ENCODE assay signal across 24 mouse cellular contexts in genomic region chr1:167385636-167386035, GRCm38 (mm10). TPM values are rescaled to one million over a fixed set of nuclear protein-coding genes. Genes with fewer than 3 reads are reported as not detected.
DNase-seq lines count a peak whose midpoint lies in the region; ATAC-seq and TF ChIP-seq lines count a peak whose summit lies in the region.
"Had no signal": no experiment of that assay in that cellular context is flagged by ENCODE, and none has a peak within 500 bp of the region (broad histone marks: within the 10 kb centered on the region; RNA-seq: fewer than 3 reads in every experiment).

No protein-coding gene starts in this region.

- no peaks in the 10 kb centered on the region for H3K27me3 ChIP-seq in liver, embryonic 11.5 days (replicated peaks; ENCODE audit: control insufficient read depth, insufficient read depth, low read length)
- H3K27me3 ChIP-seq: forebrain, embryonic 13.5 days; lung, embryonic 15.5 days; Patski had no signal

- H3K9ac ChIP-seq in liver, embryonic 11.5 days (ENCODE audit: low read depth, low read length) = peak overlapping the region; percentile 3; the same call in 1 of the 2 replicates
- H3K9ac ChIP-seq: forebrain, embryonic 13.5 days; limb, embryonic 12.5 days; lung, embryonic 15.5 days; neural tube, embryonic 12.5 days had no signal

- H3K4me2 ChIP-seq in liver, embryonic 11.5 days = peak overlapping the region; percentile 11
- H3K4me2 ChIP-seq: forebrain, embryonic 13.5 days; limb, embryonic 12.5 days; lung, embryonic 15.5 days; neural tube, embryonic 12.5 days had no signal

- intact Hi-C loops in gastrocnemius, adult 2 months (cut with DNase I) = no loop called here

- no peak for ATAC-seq in liver, embryonic 11.5 days (replicated peaks; ENCODE audit: low FRiP score)
- ATAC-seq in activated CD4-positive, CD25-positive, alpha-beta regulatory T cell, adult 4 months = no peak
- ATAC-seq: CD4-positive, CD25-positive, alpha-beta regulatory T cell, adult 4 months; forebrain, embryonic 13.5 days; hindbrain, embryonic 16.5 days; Patski had no signal

- H3K36me3 ChIP-seq in liver, embryonic 11.5 days (ENCODE audit: control insufficient read depth, insufficient read depth, low read length) = no peaks in the 10 kb centered on the region
- H3K36me3 ChIP-seq: limb, embryonic 12.5 days; lung, embryonic 15.5 days; neural tube, embryonic 12.5 days had no signal

- H3K4me3 ChIP-seq in gastrocnemius, adult 2 months = no peak overlapping the region
- H3K4me3 ChIP-seq in liver, embryonic 11.5 days (ENCODE audit: low read depth, low read length) = no peak overlapping the region
- H3K4me3 ChIP-seq: forebrain, embryonic 13.5 days; limb, embryonic 12.5 days; lung, embryonic 15.5 days; neural tube, embryonic 12.5 days had no signal

- H3K9me3 ChIP-seq in liver, embryonic 11.5 days (ENCODE audit: control insufficient read depth, low read length) = no peaks in the 10 kb centered on the region
- H3K9me3 ChIP-seq: forebrain, embryonic 13.5 days; limb, embryonic 12.5 days; lung, embryonic 15.5 days; neural tube, embryonic 12.5 days had no signal

- H3K27ac ChIP-seq in gastrocnemius, adult 2 months = peak overlapping the region; percentile 74
- H3K27ac ChIP-seq in liver, embryonic 11.5 days (ENCODE audit: low read depth, low read length) = peak overlapping the region; percentile 94
- H3K27ac ChIP-seq: forebrain, embryonic 13.5 days; limb, embryonic 12.5 days; lung, embryonic 15.5 days; neural tube, embryonic 12.5 days had no signal

- H3K4me1 ChIP-seq in liver, embryonic 11.5 days (replicated peaks; ENCODE audit: control insufficient read depth, insufficient read depth, low read length) = peaks cover 57% of the 10 kb centered on the region
- H3K4me1 ChIP-seq: limb, embryonic 12.5 days; lung, embryonic 15.5 days had no signal

- WGBS in liver, embryonic 11.5 days = 69% methylated on average over 5 of the region's 5 CpGs

- DNase-seq in gastrocnemius, adult 2 months = no peak
- no peak for DNase-seq in gastrocnemius, postnatal 4 days (ENCODE audit: low spot score in 2 of 2)
- peak; percentile 3 for DNase-seq in kidney, adult 9 months
- DNase-seq in kidney, postnatal 36 days = no peak
- DNase-seq in liver, embryonic 11.5 days (ENCODE audit: low spot score) = no peak
- DNase-seq in retina, postnatal 1 day = peak; percentile 19
- no peak for DNase-seq in adrenal gland, adult (ENCODE audit: inconsistent age in 2 of 2, low spot score in 1 of 2)
- DNase-seq: adrenal gland, postnatal 36 days; cerebellum, adult 18-20 months; cerebellum, postnatal 36 days; gastrocnemius, postnatal 10 days; kidney, adult 2 months; kidney, postnatal 14 days; layer of hippocampus, adult 9-11 months; lung, postnatal 4 days; right cerebral cortex, postnatal 25 days had no signal

- TF ChIP-seq CTCF in gastrocnemius, adult 2 months (IDR thresholded peaks at IDR 0.05) = no peak

RNA-seq across cellular contexts. Expression of gene Mgst3, which starts 8.0 kb away (rescaled TPM):
- 100 to 1,000 TPM; 147 to 151 TPM for total RNA-seq in gastrocnemius, adult 2 months (2021)
- 10 to 100 TPM; 29.3 to 31.7 TPM for total RNA-seq in gastrocnemius, postnatal 4 days (2021)
- 242 and 253 TPM in 2 replicates for polyA plus RNA-seq in liver, embryonic 11.5 days (2014; fragmentation: Nextera tagmentation; extraction: Ambion mirVana)
- polyA plus RNA-seq in activated CD4-positive, CD25-positive, alpha-beta regulatory T cell, adult 4 months (2017; shearing (Covaris generic)) = 1 to 10 TPM; 1.5 to 2.6 TPM

RNA-seq across cellular contexts. Expression of gene Aldh9a1, which starts 35.8 kb away (rescaled TPM):
- total RNA-seq in gastrocnemius, adult 2 months (2021) = 1 to 10 TPM; 4.1 to 5.8 TPM
- 10 to 100 TPM; 11.0 to 16.8 TPM for total RNA-seq in gastrocnemius, postnatal 4 days (2021)
- polyA plus RNA-seq in liver, embryonic 11.5 days (2014; fragmentation: Nextera tagmentation; extraction: Ambion mirVana) = 112 and 129 TPM in 2 replicates
- 10 to 100 TPM; 44.8 to 45.7 TPM for polyA plus RNA-seq in activated CD4-positive, CD25-positive, alpha-beta regulatory T cell, adult 4 months (2017; shearing (Covaris generic))

Comparison
In these comparisons a context has a peak if more than half of its experiments do, and no peak if none do; other contexts are left out.
1. DNase-seq: peak in kidney, adult 9 months (single experiment) and retina, postnatal 1 day (single experiment); none in gastrocnemius, adult 2 months (single experiment), gastrocnemius, postnatal 4 days (0 of 2), kidney, postnatal 36 days (0 of 2), liver, embryonic 11.5 days (single experiment) and adrenal gland, adult (0 of 2).
2. RNA of gene Mgst3, which starts 8.0 kb away (total RNA-seq): 147 to 151 TPM in gastrocnemius, adult 2 months; 29.3 to 31.7 TPM in gastrocnemius, postnatal 4 days; every median in the first group is over 4 times any median in the second.